Mouse (Mus musculus) cerebellum, adult 9-10 months (tissue): ENCODE data around the gene Atp6v1g2.
A peak's percentile ranks its signal among the peaks of the same experiment; 100 is the strongest.

Experiments used
- DNase-seq: peaks from one replicate; pipeline ENCODE4 v3.0.0; 2022

The Atp6v1g2 gene

GRCm38 (mm10) chr17:35239700-35240099, 6.2 kb downstream of the Atp6v1g2 start:
- DNase-seq = peak; percentile 55

- DNase-seq = no peak
Observed at GRCm38 (mm10) chr17:35240384-35241304, 7.2 kb downstream of the Atp6v1g2 start.

- DNase-seq = peak; percentile 97
Observed at GRCm38 (mm10) chr17:35241305-35242014, 8.0 kb downstream of the Atp6v1g2 start, which contains the start of gene Ddx39b. Gene Ddx39b, plus strand, starts transcription at chr17:35241746.

- DNase-seq = peak; percentile 62
Observed at GRCm38 (mm10) chr17:35242015-35242941, 8.8 kb downstream of the Atp6v1g2 start.

GRCm38 (mm10) chr17:35243086-35243485, 9.6 kb downstream of the Atp6v1g2 start:
- peak; percentile 70 for DNase-seq

GRCm38 (mm10) chr17:35244999-35245398, 11.5 kb downstream of the Atp6v1g2 start:
- peak; percentile 26 for DNase-seq

GRCm38 (mm10) chr17:35245731-35246623, 12.5 kb downstream of the Atp6v1g2 start:
- peak; percentile 50 for DNase-seq

- DNase-seq = peak; percentile 21
Observed at GRCm38 (mm10) chr17:35247144-35247543, 13.7 kb downstream of the Atp6v1g2 start.

- peak; percentile 17 for DNase-seq
Observed at GRCm38 (mm10) chr17:35248986-35249385, 15.5 kb downstream of the Atp6v1g2 start.

- peak; percentile 18 for DNase-seq
Observed at GRCm38 (mm10) chr17:35249451-35250197, 16.2 kb downstream of the Atp6v1g2 start.

- DNase-seq = peak; percentile 19
Observed at GRCm38 (mm10) chr17:35250348-35251120, 17.1 kb downstream of the Atp6v1g2 start.

GRCm38 (mm10) chr17:35251162-35251719, 17.8 kb downstream of the Atp6v1g2 start:
- DNase-seq = peak; percentile 37

- peak; percentile 19 for DNase-seq
Observed at GRCm38 (mm10) chr17:35251981-35252380, 18.5 kb downstream of the Atp6v1g2 start.

GRCm38 (mm10) chr17:35252619-35253292, 19.3 kb downstream of the Atp6v1g2 start:
- DNase-seq = peak; percentile 33

GRCm38 (mm10) chr17:35253293-35254093, 20.0 kb downstream of the Atp6v1g2 start:
- DNase-seq = peak; percentile 13

- DNase-seq = peak; percentile 71
Observed at GRCm38 (mm10) chr17:35254241-35255098, 21.0 kb downstream of the Atp6v1g2 start.

GRCm38 (mm10) chr17:35255301-35255700, 21.8 kb downstream of the Atp6v1g2 start:
- peak; percentile 38 for DNase-seq
